Mouse (Mus musculus) MEL (cell line): Measurements from ENCODE around the gene Zfr. TPM values are rescaled to one million over a fixed set of nuclear protein-coding genes. Genes with fewer than 3 reads are reported as not detected.

Experiments
- DNase-seq: peaks from one replicate; pipeline ENCODE4 v3.0.0; 2011; ENCODE audit warnings: low read depth, low spot score
- H3K27ac ChIP-seq: 2 replicates; pipeline ENCODE4 v1.5.1; 2012; ENCODE audit warnings: low read depth, mild to moderate bottlenecking, control low read depth, low read length, moderate library complexity; ENCODE audit not compliant: control insufficient read depth
- H3K27me3 ChIP-seq, 2 experiments: fragments of 150-350 bp in 1 of 2; sonication (generic) in 1 of 2; 2 replicates each; pipeline ENCODE4 v1.6.1; 2012; ENCODE audit warnings: low read length in 2 of 2, mild to moderate bottlenecking in 2 of 2, improper control_type of control experiment in 1 of 2, moderate library complexity in 1 of 2; ENCODE audit not compliant: insufficient read depth in 2 of 2, control insufficient read depth in 1 of 2
- H3K36me3 ChIP-seq, 2 experiments: 2 replicates each; pipeline ENCODE4 v1.6.1; 2012 to 2014; ENCODE audit warnings: low read length in 2 of 2, improper control_type of control experiment in 1 of 2, inconsistent platforms in 1 of 2, mild to moderate bottlenecking in 1 of 2; ENCODE audit not compliant: insufficient read depth in 2 of 2, control insufficient read depth in 1 of 2
- H3K4me1 ChIP-seq, 2 experiments: fragments of 150-350 bp in 1 of 2; sonication (generic) in 1 of 2; 2 replicates each; pipeline ENCODE4 v1.6.1; 2012; ENCODE audit warnings: low read length in 2 of 2, improper control_type of control experiment in 1 of 2, mild to moderate bottlenecking in 1 of 2; ENCODE audit not compliant: insufficient read depth in 2 of 2, control insufficient read depth in 1 of 2
- H3K4me3 ChIP-seq, 2 experiments: fragments of 150-350 bp in 1 of 2; sonication (generic) in 1 of 2; 2 replicates each; pipeline ENCODE4 v1.5.1; 2012; ENCODE audit warnings: low read depth in 2 of 2, low read length in 2 of 2, mild to moderate bottlenecking in 2 of 2, moderate library complexity in 2 of 2, control low read depth in 1 of 2, improper control_type of control experiment in 1 of 2; ENCODE audit not compliant: control insufficient read depth in 1 of 2, insufficient read depth in 1 of 2
- H3K79me2 ChIP-seq: 2 replicates; pipeline ENCODE4 v1.6.1; 2012; ENCODE audit warnings: mild to moderate bottlenecking, low read length, moderate library complexity; ENCODE audit not compliant: control insufficient read depth, poor library complexity, insufficient read depth
- H3K9ac ChIP-seq: 2 replicates; pipeline ENCODE4 v1.6.1; 2012; ENCODE audit warnings: low read depth, mild to moderate bottlenecking, control low read depth, low read length, moderate library complexity; ENCODE audit not compliant: control insufficient read depth, poor library complexity, severe bottlenecking
- H3K9me3 ChIP-seq: fragments of 150-350 bp; sonication (generic); replicated peaks from 2 replicates; pipeline ENCODE4 v1.6.1; 2012; ENCODE audit warnings: mild to moderate bottlenecking, low read length, improper control_type of control experiment, moderate library complexity; ENCODE audit not compliant: insufficient read depth
- BHLHE40 ChIP-seq: IDR thresholded peaks from 2 replicates; pipeline ENCODE4 v1.6.1; 2012; ENCODE audit warnings: low read depth, mild to moderate bottlenecking, inconsistent platforms, low read length, improper control_type of control experiment, borderline replicate concordance
- CHD1 ChIP-seq: IDR thresholded peaks from 2 replicates; pipeline ENCODE4 v1.6.1; 2012; ENCODE audit warnings: low read depth, mild to moderate bottlenecking, inconsistent platforms, low read length, improper control_type of control experiment
- CHD2 ChIP-seq: IDR thresholded peaks from 2 replicates; pipeline ENCODE4 v1.6.1; 2011; ENCODE audit warnings: low read length, improper control_type of control experiment
- CTCF ChIP-seq, 3 experiments: IDR thresholded peaks in 2 of 3; conservative IDR thresholded peaks in 1 of 3; 2 replicates each; pipeline ENCODE4 v1.5.1; 2011 to 2012; ENCODE audit warnings: low read length in 3 of 3, low read depth in 2 of 3, mild to moderate bottlenecking in 2 of 3, improper control_type of control experiment in 1 of 3, inconsistent platforms in 1 of 3, mixed read lengths in 1 of 3, moderate library complexity in 1 of 3; ENCODE audit not compliant: control insufficient read depth in 1 of 3, insufficient read depth in 1 of 3, poor library complexity in 1 of 3, severe bottlenecking in 1 of 3
- E2F4 ChIP-seq: IDR thresholded peaks from 2 replicates; pipeline ENCODE4 v1.6.1; 2011; ENCODE audit warnings: low read depth, low read length, improper control_type of control experiment, borderline replicate concordance
- ELF1 ChIP-seq: IDR thresholded peaks from 2 replicates; pipeline ENCODE4 v1.6.1; 2014; ENCODE audit warnings: low read depth, mild to moderate bottlenecking, inconsistent platforms, low read length, improper control_type of control experiment, moderate library complexity
- EP300 ChIP-seq, 2 experiments: IDR thresholded peaks; 2 replicates each; pipeline ENCODE4 v1.6.1; 2011; ENCODE audit warnings: improper control_type of control experiment in 2 of 2, low read length in 2 of 2, low read depth in 1 of 2, mild to moderate bottlenecking in 1 of 2
- GABPA ChIP-seq: IDR thresholded peaks from 2 replicates; pipeline ENCODE4 v1.6.1; 2012; ENCODE audit warnings: low read depth, mild to moderate bottlenecking, inconsistent platforms, low read length, improper control_type of control experiment, moderate library complexity
- GATA1 ChIP-seq: IDR thresholded peaks from 2 replicates; pipeline ENCODE4 v1.6.1; 2011; ENCODE audit warnings: low read depth, low read length, improper control_type of control experiment
- HCFC1 ChIP-seq: IDR thresholded peaks from 2 replicates; pipeline ENCODE4 v1.6.1; 2012; ENCODE audit warnings: low read depth, mild to moderate bottlenecking, inconsistent platforms, low read length, improper control_type of control experiment, moderate library complexity
- JUND ChIP-seq: IDR thresholded peaks from 2 replicates; pipeline ENCODE4 v1.6.1; 2011; ENCODE audit warnings: low read depth, mild to moderate bottlenecking, improper control_type of control experiment, low read length
- KAT2A ChIP-seq: conservative IDR thresholded peaks from 2 replicates; pipeline ENCODE4 v1.6.1; 2012; ENCODE audit warnings: low read depth, low read length, improper control_type of control experiment, inconsistent platforms
- MAFK ChIP-seq: IDR thresholded peaks from 2 replicates; pipeline ENCODE4 v1.6.1; 2011; ENCODE audit warnings: low read depth, mild to moderate bottlenecking, low read length, improper control_type of control experiment, borderline replicate concordance
- MAX ChIP-seq: IDR thresholded peaks from 2 replicates; pipeline ENCODE4 v1.6.1; 2011; ENCODE audit warnings: low read length, improper control_type of control experiment
- MAZ ChIP-seq: IDR thresholded peaks from 2 replicates; pipeline ENCODE4 v1.6.1; 2012; ENCODE audit warnings: low read depth, mild to moderate bottlenecking, inconsistent platforms, low read length, improper control_type of control experiment
- MEF2A ChIP-seq: IDR thresholded peaks from 2 replicates; pipeline ENCODE4 v1.6.1; 2014; ENCODE audit warnings: low read depth, mild to moderate bottlenecking, inconsistent platforms, low read length, improper control_type of control experiment; ENCODE audit not compliant: poor library complexity, insufficient replicate concordance, severe bottlenecking; ENCODE audit errors: extremely low read depth
- MXI1 ChIP-seq: IDR thresholded peaks from 2 replicates; pipeline ENCODE4 v1.6.1; 2011; ENCODE audit warnings: mild to moderate bottlenecking, low read depth, low read length, improper control_type of control experiment
- MYC ChIP-seq: IDR thresholded peaks from 2 replicates; pipeline ENCODE4 v1.6.1; 2011; ENCODE audit warnings: low read depth, mild to moderate bottlenecking, low read length, improper control_type of control experiment, moderate library complexity
- POLR2A ChIP-seq, 2 experiments: IDR thresholded peaks; 2 replicates each; pipeline ENCODE4 v1.6.1; 2011 to 2012; ENCODE audit warnings: low read length in 2 of 2, mild to moderate bottlenecking in 2 of 2, control low read depth in 1 of 2, improper control_type of control experiment in 1 of 2, low read depth in 1 of 2, moderate library complexity in 1 of 2; ENCODE audit not compliant: control insufficient read depth in 1 of 2, insufficient read depth in 1 of 2, poor library complexity in 1 of 2
- POLR2AphosphoS2 ChIP-seq: IDR thresholded peaks from 2 replicates; pipeline ENCODE4 v1.6.1; 2011; ENCODE audit warnings: low read length, improper control_type of control experiment
- RAD21 ChIP-seq: IDR thresholded peaks from 2 replicates; pipeline ENCODE4 v1.6.1; 2011; ENCODE audit warnings: mild to moderate bottlenecking, low read depth, low read length, improper control_type of control experiment
- TAL1 ChIP-seq: IDR thresholded peaks from 2 replicates; pipeline ENCODE4 v1.6.1; 2012; ENCODE audit warnings: mild to moderate bottlenecking, inconsistent platforms, low read length, moderate library complexity, mixed read lengths
- TCF12 ChIP-seq: IDR thresholded peaks from 2 replicates; pipeline ENCODE4 v1.6.1; 2014; ENCODE audit warnings: low read depth, mild to moderate bottlenecking, inconsistent platforms, low read length, improper control_type of control experiment, moderate library complexity
- UBTF ChIP-seq: IDR thresholded peaks from 2 replicates; pipeline ENCODE4 v1.6.1; 2012; ENCODE audit warnings: low read depth, mild to moderate bottlenecking, inconsistent platforms, low read length, improper control_type of control experiment, moderate library complexity, borderline replicate concordance; ENCODE audit not compliant: insufficient read depth
- USF1 ChIP-seq: IDR thresholded peaks from 2 replicates; pipeline ENCODE4 v1.6.1; 2014; ENCODE audit warnings: low read depth, mild to moderate bottlenecking, inconsistent platforms, low read length, improper control_type of control experiment, moderate library complexity
- USF2 ChIP-seq, 2 experiments: IDR thresholded peaks; 2 replicates each; pipeline ENCODE4 v1.6.1; 2011 to 2012; ENCODE audit warnings: improper control_type of control experiment in 2 of 2, low read length in 2 of 2, borderline replicate concordance in 1 of 2, inconsistent platforms in 1 of 2, low read depth in 1 of 2, mild to moderate bottlenecking in 1 of 2; ENCODE audit not compliant: insufficient read depth in 1 of 2
- ZC3H11A ChIP-seq: IDR thresholded peaks from 2 replicates; pipeline ENCODE4 v1.6.1; 2012; ENCODE audit warnings: low read depth, mild to moderate bottlenecking, inconsistent platforms, low read length, improper control_type of control experiment
- ZKSCAN1 ChIP-seq: IDR thresholded peaks from 2 replicates; pipeline ENCODE4 v1.6.1; 2012; ENCODE audit warnings: low read depth, mild to moderate bottlenecking, inconsistent platforms, low read length, improper control_type of control experiment, moderate library complexity
- ZMIZ1 ChIP-seq: IDR thresholded peaks from 2 replicates; pipeline ENCODE4 v1.6.1; 2012; ENCODE audit warnings: low read depth, mild to moderate bottlenecking, inconsistent platforms, low read length, improper control_type of control experiment, moderate library complexity
- ZNF384 ChIP-seq: IDR thresholded peaks from 2 replicates; pipeline ENCODE4 v1.6.1; 2012; ENCODE audit warnings: low read depth, mild to moderate bottlenecking, inconsistent platforms, low read length, improper control_type of control experiment
- polyA plus RNA-seq, 2 experiments: library from polyadenylated mRNA; stranded (reverse) in 1 of 2; unstranded in 1 of 2; fragments of >175 nt in 1 of 2; fragments of >200 nt in 1 of 2; gene quantifications; 2 replicates each; pipeline versions ENCODE4 v1.2.1 to v1.2.4; 2012; ENCODE audit warnings: low replicate concordance in 2 of 2, low read depth in 1 of 2; ENCODE audit not compliant: insufficient read length in 2 of 2, insufficient read depth in 1 of 2, missing spikeins in 1 of 2
- total RNA-seq: library from RNA; depleted of rRNA; stranded (reverse); fragments of 300-350 nt; gene quantifications from 2 replicates; pipeline ENCODE4 v1.2.3, GENCODE M21; 2012

The Zfr gene
- total and polyA plus RNA-seq, 3 experiments: 54.4 to 199 (median 108) TPM

- H3K79me2 ChIP-seq: peaks cover 36% of the 10 kb centered on the region
- no peak overlapping the region for H3K27ac ChIP-seq
- H3K27me3 ChIP-seq: no peaks in the 10 kb centered on the region
- no peak overlapping the region for H3K4me3 ChIP-seq
- H3K36me3 ChIP-seq: peaks cover 33 to 56% of the 10 kb centered on the region in 2 experiments
- H3K4me1 ChIP-seq: peaks cover 6 to 10% of the 10 kb centered on the region in 2 experiments; a peak in 3 of 4 replicates
- H3K9ac ChIP-seq: no peak overlapping the region
- DNase-seq: no peak
- H3K9me3 ChIP-seq: no peaks in the 10 kb centered on the region
- no peak for TF ChIP-seq JUND
- no peak for TF ChIP-seq USF2 (IDR thresholded peaks at IDR 0.05; ENCODE audit: borderline replicate concordance in 1 of 2, insufficient read depth in 1 of 2, low read depth in 1 of 2, low read length in 2 of 2)
- TF ChIP-seq MAX: no peak
- no peak for TF ChIP-seq GATA1
- no peak for TF ChIP-seq ZNF384
- no peak for TF ChIP-seq MXI1
Measured at GRCm38 (mm10) chr15:12136371-12136770, 18.7 kb downstream of the Zfr start.

GRCm38 (mm10) chr15:12140985-12141729 lies 23.5 kb downstream of the Zfr start:
- DNase-seq: peak; percentile 62
- peak overlapping the region; percentile 13 for H3K27ac ChIP-seq
- no peak overlapping the region for H3K9ac ChIP-seq
- H3K9me3 ChIP-seq: no peaks in the 10 kb centered on the region
- H3K36me3 ChIP-seq: peaks cover 30 to 76% of the 10 kb centered on the region in 2 experiments
- H3K79me2 ChIP-seq: peaks cover 14% of the 10 kb centered on the region
- H3K4me3 ChIP-seq: no peak overlapping the region
- peaks cover 9% of the 10 kb centered on the region in 2 experiments; a peak in 3 of 4 replicates for H3K4me1 ChIP-seq
- no peaks in the 10 kb centered on the region for H3K27me3 ChIP-seq
- TF ChIP-seq HCFC1: no peak
- TF ChIP-seq ZNF384: no peak
- TF ChIP-seq UBTF: no peak
- no peak for TF ChIP-seq ZC3H11A
- peak; percentile 76 for TF ChIP-seq MAX
- no peak for TF ChIP-seq GABPA
- TF ChIP-seq POLR2A (IDR thresholded peaks at IDR 0.05; ENCODE audit: control insufficient read depth in 1 of 2, insufficient read depth in 1 of 2, low read depth in 1 of 2, low read length in 2 of 2, poor library complexity in 1 of 2): no peak
- no peak for TF ChIP-seq ZKSCAN1
- TF ChIP-seq MYC: 0 out of 2 replicates have a peak, but pooled peaks have one; percentile 18
- no peak for TF ChIP-seq CHD2
- TF ChIP-seq CHD1: no peak
- TF ChIP-seq ZMIZ1: 0 out of 2 replicates have a peak, but pooled peaks have one; percentile 26
- no peak for TF ChIP-seq MEF2A
- TF ChIP-seq TCF12: peak; percentile 23; the same call in 1 of the 2 replicates
- TF ChIP-seq EP300 (IDR thresholded peaks at IDR 0.05; ENCODE audit: low read depth in 1 of 2, low read length in 2 of 2): peak; percentile 41 to 68
- TF ChIP-seq POLR2AphosphoS2: no peak
- no peak for TF ChIP-seq MAZ
- TF ChIP-seq TAL1: no peak
- no peak for TF ChIP-seq CTCF (IDR thresholded peaks at IDR 0.05 in 2 of 3, conservative IDR thresholded peaks at IDR 0.05 in 1 of 3; ENCODE audit: control insufficient read depth in 1 of 3, insufficient read depth in 1 of 3, low read depth in 2 of 3, low read length in 3 of 3, poor library complexity in 1 of 3, severe bottlenecking in 1 of 3)
- TF ChIP-seq E2F4: no peak
- TF ChIP-seq USF1: no peak
- no peak for TF ChIP-seq RAD21
- peak; percentile 37; the same call in 1 of the 2 replicates for TF ChIP-seq GATA1
- TF ChIP-seq BHLHE40: peak; percentile 69; the same call in 1 of the 2 replicates
- no peak for TF ChIP-seq KAT2A
- TF ChIP-seq ELF1: no peak
- TF ChIP-seq MAFK: no peak
